Mouse (Mus musculus): ENCODE results near the gene Gm17571. TPM values are rescaled to one million over a fixed set of nuclear protein-coding genes. Genes with fewer than 3 reads are reported as not detected.

The Gm17571 gene
- polyA plus RNA-seq, 1 experiment from 2014 or later = not detected

DNA sequence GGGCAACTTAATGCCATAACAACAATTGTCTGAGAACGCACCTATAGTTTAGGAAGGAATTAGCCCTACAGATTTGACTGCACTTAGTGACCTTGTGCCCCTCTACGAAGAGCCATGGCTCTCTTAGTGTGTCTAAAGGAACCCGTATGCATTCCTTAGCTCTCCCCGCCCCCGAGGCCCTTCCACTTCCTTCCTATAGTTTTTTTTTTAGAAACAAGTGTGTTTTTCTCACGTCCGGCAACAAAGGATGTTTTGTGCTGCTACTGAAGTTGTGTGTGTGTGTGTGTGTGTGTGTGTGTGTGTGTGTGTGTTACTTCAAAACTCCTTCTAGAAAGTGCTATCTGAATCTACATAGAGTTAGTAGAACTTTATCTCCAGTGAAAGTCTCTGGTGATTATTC lies 23.5 kb upstream of the Gm17571 start:
- H3K9ac ChIP-seq = no peak overlapping the region

DNA sequence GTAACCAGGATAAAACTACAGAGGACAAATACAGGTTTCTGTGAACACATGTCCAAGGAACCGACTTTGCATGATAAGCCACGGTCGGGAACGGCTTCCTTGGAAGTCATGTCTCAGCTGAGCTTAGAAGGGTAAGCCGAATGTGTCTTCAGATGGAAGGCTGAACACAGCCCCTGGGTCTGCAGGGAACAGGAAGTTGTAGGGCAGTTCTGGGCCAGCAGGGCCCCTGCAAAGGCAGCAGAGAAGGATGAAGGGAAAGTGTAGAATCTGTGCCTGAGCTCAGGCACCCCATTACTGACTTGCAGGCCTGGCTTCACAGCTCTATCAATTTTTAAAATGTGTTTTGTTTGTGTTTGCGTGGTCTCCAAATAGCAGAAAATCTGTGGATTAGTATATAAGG lies 22.2 kb upstream of the Gm17571 start:
- Histone ChIP-seq H3K9ac (no peak overlapping the region), H3K4me2 (replicated peaks) (no peak overlapping the region), H3K4me1 (peaks cover 8% of the 10 kb centered on the region), H3K9me3 (no peaks in the 10 kb centered on the region), H3K27me3 (replicated peaks) (no peaks in the 10 kb centered on the region), H3K27ac (no peak overlapping the region), H3K4me3 (no peak overlapping the region), H3K36me3 (no peaks in the 10 kb centered on the region)
- no peak for ATAC-seq (ENCODE audit: low FRiP score, low read depth)
- WGBS = 87% methylated on average over 6 of the region's 6 CpGs

More for the DNA sequence above, 23.5 kb upstream of the Gm17571 start:
- Histone ChIP-seq H3K4me1 (peaks cover 9% of the 10 kb centered on the region), H3K27ac (no peak overlapping the region), H3K9me3 (no peaks in the 10 kb centered on the region), H3K4me3 (no peak overlapping the region), H3K36me3 (no peaks in the 10 kb centered on the region), H3K4me2 (replicated peaks) (no peak overlapping the region), H3K27me3 (replicated peaks) (no peaks in the 10 kb centered on the region)
- ATAC-seq (ENCODE audit: low FRiP score, low read depth) = no peak
- WGBS = 55% methylated on average over 7 of the region's 7 CpGs

GRCm38 (mm10) chr9:13467745-13468144 lies 21.2 kb upstream of the Gm17571 start:
- Histone ChIP-seq H3K4me2 (replicated peaks) (no peak overlapping the region), H3K36me3 (no peaks in the 10 kb centered on the region), H3K9me3 (no peaks in the 10 kb centered on the region), H3K27me3 (replicated peaks) (no peaks in the 10 kb centered on the region), H3K9ac (no peak overlapping the region), H3K4me1 (peaks cover 8% of the 10 kb centered on the region), H3K27ac (no peak overlapping the region), H3K4me3 (no peak overlapping the region)
- WGBS = 78% methylated on average over 7 of the region's 7 CpGs
- ATAC-seq (ENCODE audit: low FRiP score, low read depth) = no peak

- H3K4me2 ChIP-seq (replicated peaks) = no peak overlapping the region
- no peak for ATAC-seq (ENCODE audit: low FRiP score, low read depth)
- WGBS = 88% methylated on average over 10 of the region's 10 CpGs
- no peaks in the 10 kb centered on the region for H3K36me3 ChIP-seq
- peaks cover 8% of the 10 kb centered on the region for H3K4me1 ChIP-seq
- H3K9ac ChIP-seq = no peak overlapping the region
- H3K9me3 ChIP-seq = no peaks in the 10 kb centered on the region
- no peak overlapping the region for H3K4me3 ChIP-seq
- H3K27me3 ChIP-seq (replicated peaks) = no peaks in the 10 kb centered on the region
- H3K27ac ChIP-seq = no peak overlapping the region
Measured at GRCm38 (mm10) chr9:13466816-13467215, 20.3 kb upstream of the Gm17571 start.

DNA sequence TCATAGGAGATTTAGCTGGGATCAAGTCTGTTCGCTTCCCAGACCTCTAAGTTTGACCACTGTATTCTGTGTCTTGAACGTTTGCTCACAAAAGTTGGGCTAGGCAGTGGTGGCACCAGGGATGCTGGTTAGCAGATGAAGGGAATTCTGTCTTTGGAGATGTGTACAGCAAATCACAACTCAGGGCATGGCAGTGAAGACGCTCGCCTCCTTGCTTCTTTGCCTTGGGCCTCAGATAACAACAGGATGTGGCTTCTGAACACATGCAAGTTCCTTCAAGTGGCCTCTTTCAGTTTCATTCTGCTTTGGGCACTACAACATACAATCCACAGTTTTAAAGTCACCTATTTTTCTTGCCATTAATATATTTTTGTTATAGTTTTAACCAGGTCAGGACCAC lies 19.8 kb upstream of the Gm17571 start:
- ATAC-seq (ENCODE audit: low FRiP score, low read depth) = no peak
- Histone ChIP-seq H3K27ac (no peak overlapping the region), H3K9ac (no peak overlapping the region), H3K4me3 (no peak overlapping the region), H3K9me3 (no peaks in the 10 kb centered on the region), H3K36me3 (no peaks in the 10 kb centered on the region), H3K4me2 (replicated peaks) (no peak overlapping the region), H3K4me1 (peaks cover 8% of the 10 kb centered on the region), H3K27me3 (replicated peaks) (no peaks in the 10 kb centered on the region)
- 89% methylated on average over 4 of the region's 4 CpGs for WGBS

GRCm38 (mm10) chr9:13465358-13466020 lies 18.9 kb upstream of the Gm17571 start:
- Histone ChIP-seq H3K9me3 (no peaks in the 10 kb centered on the region), H3K4me1 (peaks cover 8% of the 10 kb centered on the region), H3K9ac (no peak overlapping the region), H3K27me3 (replicated peaks) (no peaks in the 10 kb centered on the region), H3K36me3 (no peaks in the 10 kb centered on the region), H3K4me3 (no peak overlapping the region), H3K27ac (no peak overlapping the region), H3K4me2 (replicated peaks) (no peak overlapping the region)
- WGBS = 79% methylated on average over 4 of the region's 4 CpGs
- no peak for ATAC-seq (ENCODE audit: low FRiP score, low read depth)

DNA sequence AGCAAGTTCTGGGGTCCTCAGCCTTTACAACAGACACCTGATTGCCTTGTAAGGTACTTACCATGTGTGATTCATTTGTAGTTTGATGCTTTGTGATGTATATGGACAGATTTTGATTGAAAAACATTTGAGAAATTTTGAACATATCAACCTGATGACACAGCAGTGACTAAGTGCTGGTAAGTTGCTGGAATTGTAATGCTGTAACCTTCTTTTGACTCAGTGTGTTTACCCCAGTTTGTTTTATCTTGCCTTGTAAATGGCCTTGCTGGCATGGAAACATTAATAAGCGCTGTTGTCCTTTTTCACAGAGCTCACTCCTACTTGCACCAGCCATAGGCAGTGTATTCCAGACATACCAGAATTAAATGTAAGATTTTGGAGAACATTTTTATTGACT lies 14.4 kb upstream of the Gm17571 start:
- Histone ChIP-seq H3K27ac (no peak overlapping the region), H3K4me3 (no peak overlapping the region), H3K27me3 (replicated peaks) (no peaks in the 10 kb centered on the region), H3K4me2 (replicated peaks) (no peak overlapping the region), H3K4me1 (peaks cover 6% of the 10 kb centered on the region; the same call in 1 of the 2 replicates), H3K9ac (no peak overlapping the region), H3K36me3 (no peaks in the 10 kb centered on the region), H3K9me3 (no peaks in the 10 kb centered on the region)
- WGBS = 94% methylated on average over 1 of the region's 1 CpGs
- no peak for ATAC-seq (ENCODE audit: low FRiP score, low read depth)

DNA sequence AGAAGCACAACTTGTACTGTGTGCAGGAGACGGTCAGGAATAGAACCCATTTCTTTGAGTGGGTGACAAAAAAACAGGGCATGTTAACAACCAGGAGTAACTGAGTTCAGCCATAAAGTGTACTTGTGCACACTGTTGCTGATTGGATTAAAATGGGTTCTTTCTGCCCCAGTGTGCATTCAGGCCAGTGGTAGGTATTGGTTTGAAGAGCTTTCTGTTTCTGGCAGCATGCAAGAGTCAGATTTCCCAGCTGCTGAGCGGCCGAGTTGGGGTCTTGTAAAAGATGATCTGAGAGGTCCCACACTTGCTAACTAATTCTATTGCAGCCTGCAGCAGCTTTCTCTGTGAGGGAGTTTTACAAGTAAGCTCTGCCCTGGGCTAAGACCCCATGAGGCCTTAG lies 13.5 kb upstream of the Gm17571 start:
- no peak overlapping the region for H3K4me3 ChIP-seq
- ATAC-seq (ENCODE audit: low FRiP score, low read depth) = no peak
- H3K4me1 ChIP-seq = peaks cover 9% of the 10 kb centered on the region
- H3K36me3 ChIP-seq = no peaks in the 10 kb centered on the region
- H3K9ac ChIP-seq = no peak overlapping the region
- no peaks in the 10 kb centered on the region for H3K9me3 ChIP-seq
- 80% methylated on average over 3 of the region's 3 CpGs for WGBS
- no peak overlapping the region for H3K4me2 ChIP-seq (replicated peaks)
- H3K27ac ChIP-seq = no peak overlapping the region
- H3K27me3 ChIP-seq (replicated peaks) = no peaks in the 10 kb centered on the region

GRCm38 (mm10) chr9:13459371-13459770 lies 12.8 kb upstream of the Gm17571 start:
- H3K4me1 ChIP-seq = peaks cover 15% of the 10 kb centered on the region
- 65% methylated on average over 1 of the region's 1 CpGs for whole genome bisulfite sequencing
- ATAC-seq (ENCODE audit: low FRiP score, low read depth) = no peak

GRCm38 (mm10) chr9:13457774-13458173 lies 11.2 kb upstream of the Gm17571 start:
- ATAC-seq (ENCODE audit: low FRiP score, low read depth) = no peak
- Histone ChIP-seq H3K27ac (no peak overlapping the region), H3K9ac (no peak overlapping the region), H3K4me1 (peaks cover 18% of the 10 kb centered on the region), H3K4me2 (replicated peaks) (no peak overlapping the region), H3K4me3 (no peak overlapping the region), H3K36me3 (no peaks in the 10 kb centered on the region), H3K9me3 (no peaks in the 10 kb centered on the region), H3K27me3 (replicated peaks) (no peaks in the 10 kb centered on the region)
- WGBS = 78% methylated on average over 6 of the region's 6 CpGs

More at GRCm38 (mm10) chr9:13459371-13459770, 12.8 kb upstream of the Gm17571 start:
- Histone ChIP-seq H3K4me2 (replicated peaks) (no peak overlapping the region), H3K27me3 (replicated peaks) (no peaks in the 10 kb centered on the region), H3K9ac (no peak overlapping the region), H3K27ac (no peak overlapping the region), H3K36me3 (no peaks in the 10 kb centered on the region), H3K4me3 (no peak overlapping the region), H3K9me3 (no peaks in the 10 kb centered on the region)

DNA sequence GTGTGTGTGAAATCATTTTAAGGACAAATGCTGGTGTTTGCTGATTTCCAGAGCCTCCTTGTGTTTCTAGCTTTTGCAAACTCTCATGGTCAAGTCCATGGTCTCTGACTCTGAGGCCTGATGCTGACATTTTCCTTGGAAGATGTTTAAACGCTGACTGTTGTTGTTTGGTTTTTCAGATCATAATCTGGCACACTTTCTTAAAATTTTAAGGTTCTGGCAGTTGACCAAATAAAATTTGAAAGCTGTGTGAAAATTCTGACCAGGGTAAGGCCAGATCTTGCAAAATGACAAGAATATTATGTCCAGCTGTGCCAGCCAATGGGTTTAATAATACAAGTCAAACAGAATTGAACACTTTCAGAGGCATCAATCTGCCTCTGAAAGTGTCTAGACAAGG lies 8.7 kb upstream of the Gm17571 start:
- H3K9ac ChIP-seq = no peak overlapping the region
- peaks cover 18% of the 10 kb centered on the region for H3K4me1 ChIP-seq
- no peak for ATAC-seq (ENCODE audit: low FRiP score, low read depth)
- 77% methylated on average over 1 of the region's 1 CpGs for WGBS
- peak overlapping the region; percentile 43; the same call in 1 of the 2 replicates for H3K4me2 ChIP-seq (replicated peaks)
- no peaks in the 10 kb centered on the region for H3K27me3 ChIP-seq (replicated peaks)
- H3K27ac ChIP-seq = no peak overlapping the region
- no peak overlapping the region for H3K4me3 ChIP-seq
- H3K36me3 ChIP-seq = no peaks in the 10 kb centered on the region
- H3K9me3 ChIP-seq = no peaks in the 10 kb centered on the region

DNA sequence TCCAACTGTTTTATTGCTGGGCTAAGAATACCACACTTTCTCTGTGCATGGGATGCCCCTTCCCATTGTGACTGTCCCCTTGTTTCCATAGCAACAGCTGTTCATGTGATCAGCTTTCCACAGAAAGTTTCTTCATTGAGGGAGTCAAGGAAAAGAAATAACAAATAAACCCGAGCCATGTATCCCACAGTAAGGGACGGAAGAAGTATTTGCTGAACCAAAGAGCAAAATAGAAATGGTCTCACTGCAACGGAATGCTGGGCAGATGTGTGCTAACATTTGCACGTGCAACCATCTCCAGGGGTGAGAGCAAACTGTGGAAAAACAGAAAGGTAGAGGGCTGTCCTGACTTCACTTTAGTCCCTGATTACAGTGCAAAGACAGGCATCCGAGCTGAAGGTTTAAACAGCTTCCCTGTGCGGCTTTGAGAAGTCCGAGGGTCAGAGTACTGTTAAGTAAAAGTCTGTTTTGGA lies 8.1 kb upstream of the Gm17571 start:
- no peaks in the 10 kb centered on the region for H3K9me3 ChIP-seq
- H3K4me3 ChIP-seq = no peak overlapping the region
- no peaks in the 10 kb centered on the region for H3K36me3 ChIP-seq
- no peak overlapping the region for H3K9ac ChIP-seq
- peak; percentile 77 for ATAC-seq (ENCODE audit: low FRiP score, low read depth)
- H3K27me3 ChIP-seq (replicated peaks) = no peaks in the 10 kb centered on the region
- peak overlapping the region; percentile 26; the same call in 1 of the 2 replicates for H3K27ac ChIP-seq
- peaks cover 18% of the 10 kb centered on the region for H3K4me1 ChIP-seq
- H3K4me2 ChIP-seq (replicated peaks) = peak overlapping the region; percentile 43
- WGBS = 23% methylated on average over 7 of the region's 7 CpGs

- H3K9me3 ChIP-seq = no peaks in the 10 kb centered on the region
- 91% methylated on average over 3 of the region's 3 CpGs for WGBS
- H3K36me3 ChIP-seq = no peaks in the 10 kb centered on the region
- no peak overlapping the region for H3K27ac ChIP-seq
- no peak for ATAC-seq (ENCODE audit: low FRiP score, low read depth)
- H3K27me3 ChIP-seq (replicated peaks) = no peaks in the 10 kb centered on the region
- H3K4me2 ChIP-seq (replicated peaks) = no peak overlapping the region
- no peak overlapping the region for H3K9ac ChIP-seq
- no peaks in the 10 kb centered on the region for H3K4me1 ChIP-seq
- no peak overlapping the region for H3K4me3 ChIP-seq
Measured at GRCm38 (mm10) chr9:13448716-13449115, 2.2 kb upstream of the Gm17571 start.
